Mouse (Mus musculus) liver, embryonic 12.5 days (tissue): ENCODE measurements around the gene Gm13277. TPM values are rescaled to one million over a fixed set of nuclear protein-coding genes. Genes with fewer than 3 reads are reported as not detected.
"Not testable (repeated sequence)": the region's sequence is repeated elsewhere in the genome, so short reads cannot be mapped to it uniquely, and the experiment has no call there.

Source experiments
- ATAC-seq: fragments of 200-750 bp; cut with Nextera tagmentation; 2 replicates; pipeline ENCODE4 v1.8.0; 2017; ENCODE audit warnings: moderate number of reproducible peaks, mild to moderate bottlenecking, moderate library complexity
- H3K27ac ChIP-seq: fragments of 300-500 bp; sonication (generic); 2 replicates; pipeline ENCODE4 v1.5.1; 2016; ENCODE audit warnings: mild to moderate bottlenecking
- H3K27me3 ChIP-seq: fragments of 300-500 bp; sonication (generic); replicated peaks from 2 replicates; pipeline ENCODE4 v1.6.1; 2016; ENCODE audit warnings: mild to moderate bottlenecking, moderate library complexity
- H3K36me3 ChIP-seq: fragments of 300-500 bp; sonication (generic); 2 replicates; pipeline ENCODE4 v1.6.1; 2016; ENCODE audit warnings: mild to moderate bottlenecking, moderate library complexity
- H3K4me1 ChIP-seq: fragments of 300-500 bp; sonication (generic); 2 replicates; pipeline ENCODE4 v1.6.1; 2016
- H3K4me2 ChIP-seq: fragments of 300-500 bp; sonication (generic); 2 replicates; pipeline ENCODE4 v1.6.1; 2016; ENCODE audit warnings: mild to moderate bottlenecking, moderate library complexity
- H3K4me3 ChIP-seq: fragments of 300-500 bp; sonication (generic); 2 replicates; pipeline ENCODE4 v1.5.1; 2016; ENCODE audit warnings: mild to moderate bottlenecking, moderate library complexity
- H3K9ac ChIP-seq: fragments of 300-500 bp; sonication (generic); 2 replicates; pipeline ENCODE4 v1.6.1; 2016; ENCODE audit warnings: mild to moderate bottlenecking, moderate library complexity
- H3K9me3 ChIP-seq: fragments of 300-500 bp; sonication (generic); replicated peaks from 2 replicates; pipeline ENCODE4 v1.6.1; 2016; ENCODE audit warnings: mild to moderate bottlenecking, moderate library complexity
- WGBS: fragments of 180-500 bp; shearing (Covaris S2); methylation state at CpG from one replicate; pipeline ENCODE4 v1.1.7; 2016; ENCODE audit not compliant: insufficient replicate concordance; 5-methylcytosine and 5-hydroxymethylcytosine counted together
- polyA plus RNA-seq: library from polyadenylated mRNA; unstranded; fragments of >200 nt; fragmentation: Nextera tagmentation; extraction: Ambion mirVana; gene quantifications from 2 replicates; pipeline ENCODE4 v1.2.1, GENCODE M21; 2016

The Gm13277 gene
- polyA plus RNA-seq, 1 experiment from 2014 or later, result not detected

DNA sequence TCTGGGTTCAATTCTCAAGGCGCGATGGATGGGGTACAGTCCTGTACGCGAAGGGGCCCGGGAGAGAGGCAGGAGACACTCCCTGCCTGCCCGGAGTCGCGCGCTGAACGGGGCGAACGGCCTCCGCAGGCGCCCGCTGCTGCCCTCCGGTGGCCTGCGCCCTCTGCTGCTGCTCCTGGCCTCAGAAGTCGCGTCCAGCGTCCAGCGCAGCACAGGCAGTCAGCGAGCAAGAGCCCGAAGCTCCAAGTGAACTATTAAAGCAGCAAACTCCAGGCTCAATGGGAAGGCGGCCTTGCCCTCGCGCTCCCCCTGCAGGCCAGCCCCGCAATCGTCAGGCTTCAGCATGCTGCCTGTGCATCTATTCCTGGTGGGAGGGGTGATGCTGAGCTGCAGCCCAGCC is 28.0 kb upstream of the Gm13277 start:
- not testable (repeated sequence) for H3K36me3 ChIP-seq, H3K9ac ChIP-seq, H3K9me3 ChIP-seq, ATAC-seq, H3K27me3 ChIP-seq
- H3K4me2 ChIP-seq, result peak overlapping the region; percentile 64
- H3K27ac ChIP-seq, result 0 out of 2 replicates have a peak overlapping the region, but pooled peaks have one; percentile 58
- peaks cover 13% of the 10 kb centered on the region for H3K4me1 ChIP-seq
- H3K4me3 ChIP-seq, result peak overlapping the region; percentile 44
- under 1% methylated on average over 27 of the region's 28 CpGs for WGBS

DNA sequence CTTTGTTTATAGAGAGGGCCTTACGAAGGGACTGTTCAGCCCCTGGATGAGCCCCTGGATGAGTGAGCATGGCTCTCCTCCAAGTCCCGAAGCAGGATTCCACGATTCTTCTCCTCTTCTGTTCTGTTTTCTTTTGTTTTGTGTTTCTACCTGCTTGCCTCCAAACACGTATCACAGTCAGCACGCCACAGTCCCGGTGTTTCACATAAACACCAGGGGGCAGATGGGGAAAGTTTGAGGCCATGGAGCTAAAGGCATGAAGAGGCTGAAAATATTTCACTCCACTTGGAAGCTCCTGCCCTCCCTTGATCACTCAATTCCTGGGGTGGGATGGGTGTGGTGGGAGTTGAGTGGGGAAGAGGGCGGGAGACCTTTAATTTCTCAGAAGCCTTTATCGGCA is 26.7 kb upstream of the Gm13277 start:
- not testable (repeated sequence) for H3K4me3 ChIP-seq, H3K4me2 ChIP-seq, H3K9ac ChIP-seq, ATAC-seq, H3K27ac ChIP-seq, H3K27me3 ChIP-seq, H3K4me1 ChIP-seq, H3K9me3 ChIP-seq, H3K36me3 ChIP-seq
- WGBS, result 62% methylated on average over 6 of the region's 8 CpGs

DNA sequence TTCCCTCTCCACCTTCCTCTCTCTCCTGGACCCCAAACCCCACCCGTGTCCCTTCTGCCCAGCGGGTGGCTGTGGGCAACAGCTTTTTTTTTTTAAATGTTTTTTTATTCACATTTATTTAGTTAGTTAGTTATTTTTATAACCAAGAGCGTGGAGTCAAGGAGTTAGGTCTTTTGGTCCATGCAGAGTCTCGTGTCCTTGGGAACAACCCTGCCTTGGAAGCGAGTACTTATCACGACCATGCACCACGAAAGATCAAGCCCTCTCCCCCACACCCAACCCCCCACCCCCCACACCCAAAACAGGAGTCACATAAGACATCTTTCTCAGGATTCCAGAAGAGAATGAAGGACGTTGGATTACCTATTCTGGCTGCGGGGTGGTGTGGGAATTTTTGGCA is 26.1 kb upstream of the Gm13277 start:
- peak overlapping the region; percentile 57 for H3K4me2 ChIP-seq
- WGBS, result 30% methylated on average over 9 of the region's 9 CpGs
- ATAC-seq, result not testable (repeated sequence)

GRCm38 (mm10) chr4:88763384-88764018 is 24.9 kb upstream of the Gm13277 start:
- peak overlapping the region; percentile 67 for H3K4me2 ChIP-seq
- H3K36me3 ChIP-seq, H3K27me3 ChIP-seq, H3K9me3 ChIP-seq, H3K27ac ChIP-seq, H3K9ac ChIP-seq, ATAC-seq, H3K4me1 ChIP-seq: not testable (repeated sequence)
- WGBS, result 5% methylated on average over 29 of the region's 42 CpGs
- H3K4me3 ChIP-seq, result peak overlapping the region; percentile 44

More for the DNA sequence above, 26.1 kb upstream of the Gm13277 start:
- not testable (repeated sequence) for H3K4me3 ChIP-seq, H3K4me1 ChIP-seq, H3K27ac ChIP-seq, H3K9ac ChIP-seq, H3K36me3 ChIP-seq, H3K9me3 ChIP-seq, H3K27me3 ChIP-seq

GRCm38 (mm10) chr4:88773534-88773933 is 14.9 kb upstream of the Gm13277 start, which contains the start of gene Gm13290:
TSS of gene Gm13290 (plus strand) at chr4:88773834.
- H3K27me3 ChIP-seq, H3K36me3 ChIP-seq, H3K4me1 ChIP-seq, H3K9ac ChIP-seq, H3K9me3 ChIP-seq, H3K27ac ChIP-seq, H3K4me3 ChIP-seq, ATAC-seq: not testable (repeated sequence)
- H3K4me2 ChIP-seq, result 0 out of 2 replicates have a peak within 1 kb of the TSS, but pooled peaks have one; percentile 16
- WGBS, result no CpG with 5 or more reads among the region's 32 CpGs

- not testable (repeated sequence) for H3K36me3 ChIP-seq, H3K4me3 ChIP-seq, H3K9me3 ChIP-seq, H3K9ac ChIP-seq, ATAC-seq, H3K4me2 ChIP-seq, H3K4me1 ChIP-seq, H3K27me3 ChIP-seq, H3K27ac ChIP-seq
- no CpG with 5 or more reads among the region's 29 CpGs for WGBS
Measured at GRCm38 (mm10) chr4:88776622-88777021, 11.8 kb upstream of the Gm13277 start, which contains the start of gene Gm13289. TSS of gene Gm13289 (plus strand) at chr4:88776922.

- H3K4me3 ChIP-seq, H3K4me2 ChIP-seq, H3K27me3 ChIP-seq, H3K36me3 ChIP-seq, ATAC-seq, H3K4me1 ChIP-seq, H3K9ac ChIP-seq, H3K9me3 ChIP-seq, H3K27ac ChIP-seq: not testable (repeated sequence)
- WGBS, result no CpG with 5 or more reads among the region's 29 CpGs
Measured at GRCm38 (mm10) chr4:88779550-88779949, 8.9 kb upstream of the Gm13277 start, which contains the start of gene Gm13272. TSS of gene Gm13272 (plus strand) at chr4:88779850.

- H3K9ac ChIP-seq, H3K4me2 ChIP-seq, H3K27me3 ChIP-seq, ATAC-seq, H3K4me1 ChIP-seq, H3K9me3 ChIP-seq, H3K4me3 ChIP-seq, H3K27ac ChIP-seq, H3K36me3 ChIP-seq: not testable (repeated sequence)
- WGBS, result 43% methylated on average over 16 of the region's 18 CpGs
Measured at GRCm38 (mm10) chr4:88780320-88780719, 8.1 kb upstream of the Gm13277 start.

DNA sequence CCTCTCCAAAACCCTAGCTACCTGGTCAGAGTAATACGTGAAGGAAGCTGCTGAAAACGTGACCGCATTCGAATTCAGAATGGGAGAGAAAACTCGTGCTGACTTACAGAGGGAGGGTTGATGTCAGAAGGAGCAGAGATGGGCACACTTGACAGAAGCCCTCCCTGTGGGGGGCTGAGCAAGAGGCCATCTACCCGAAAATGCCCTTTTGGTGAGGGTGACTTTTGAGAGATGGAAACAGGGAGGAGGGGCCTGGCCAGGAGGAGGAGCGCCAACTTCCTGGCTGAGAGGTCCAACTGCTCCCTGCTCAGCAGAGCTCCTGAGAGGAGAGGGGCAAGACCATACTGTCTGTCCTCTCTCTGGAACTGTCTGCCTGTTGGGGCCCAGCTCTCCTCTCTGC is 6.6 kb upstream of the Gm13277 start, which contains the start of gene Ifnz:
Gene Ifnz (plus strand): TSS at position 301 of the 400 bp plus-strand sequence.
- H3K27ac ChIP-seq, H3K27me3 ChIP-seq, H3K36me3 ChIP-seq, H3K9me3 ChIP-seq, ATAC-seq, H3K9ac ChIP-seq, H3K4me1 ChIP-seq: not testable (repeated sequence)
- peak within 1 kb of the TSS; percentile 54 for H3K4me2 ChIP-seq
- 8% methylated on average over 5 of the region's 7 CpGs for WGBS
- H3K4me3 ChIP-seq, result peak within 1 kb of the TSS; percentile 22; the same call in 1 of the 2 replicates

GRCm38 (mm10) chr4:88782335-88782734 is 6.1 kb upstream of the Gm13277 start:
- 0% methylated on average over 15 of the region's 31 CpGs for WGBS
- peak overlapping the region; percentile 22; the same call in 1 of the 2 replicates for H3K4me3 ChIP-seq

GRCm38 (mm10) chr4:88785409-88785808 is 3.0 kb upstream of the Gm13277 start, which contains the start of gene Gm13276:
TSS of gene Gm13276 (plus strand) at chr4:88785709.
- not testable (repeated sequence) for H3K4me3 ChIP-seq, H3K27me3 ChIP-seq, H3K4me1 ChIP-seq, H3K4me2 ChIP-seq, H3K36me3 ChIP-seq, ATAC-seq, H3K9me3 ChIP-seq, H3K27ac ChIP-seq, H3K9ac ChIP-seq
- WGBS, result no CpG with 5 or more reads among the region's 27 CpGs

More at GRCm38 (mm10) chr4:88782335-88782734, 6.1 kb upstream of the Gm13277 start:
- not testable (repeated sequence) for H3K27me3 ChIP-seq, H3K4me1 ChIP-seq, ATAC-seq, H3K36me3 ChIP-seq, H3K9me3 ChIP-seq, H3K27ac ChIP-seq, H3K9ac ChIP-seq
- H3K4me2 ChIP-seq, result peak overlapping the region; percentile 54

- not testable (repeated sequence) for H3K27ac ChIP-seq, H3K4me3 ChIP-seq, H3K27me3 ChIP-seq, H3K36me3 ChIP-seq, H3K9ac ChIP-seq, ATAC-seq, H3K4me2 ChIP-seq, H3K4me1 ChIP-seq, H3K9me3 ChIP-seq
- no CpG with 5 or more reads among the region's 28 CpGs for whole genome bisulfite sequencing
Measured at GRCm38 (mm10) chr4:88791250-88791649, 2.8 kb downstream of the Gm13277 start, which contains the start of gene Gm13278. TSS of gene Gm13278 (plus strand) at chr4:88791550.
